Mouse (Mus musculus): ENCODE data around the gene 6820408C15Rik. TPM values are rescaled to one million over a fixed set of nuclear protein-coding genes. Genes with fewer than 3 reads are reported as not detected.

6820408C15Rik gene
- total RNA-seq, 2 experiments from 2014 or later: 0.42 to 0.79 TPM

- DNase-seq: peak; percentile 62
These were observed 55.6 kb downstream of the 6820408C15Rik start for GRCm38 (mm10) chr2:152470973-152471372.

- DNase-seq: no peak
These were observed 57.0 kb downstream of the 6820408C15Rik start for GRCm38 (mm10) chr2:152472434-152472833.

- no peak for DNase-seq
These were observed 61.4 kb downstream of the 6820408C15Rik start, which contains the start of gene Defb20 for GRCm38 (mm10) chr2:152476763-152477162. Defb20 (plus strand) TSS chr2:152477063.

GRCm38 (mm10) chr2:152480881-152481280 is 65.5 kb downstream of the 6820408C15Rik start:
- DNase-seq: no peak

GRCm38 (mm10) chr2:152481726-152482125 is 66.3 kb downstream of the 6820408C15Rik start:
- DNase-seq: no peak

GRCm38 (mm10) chr2:152487024-152487423 is 71.6 kb downstream of the 6820408C15Rik start:
- no peak for DNase-seq

- DNase-seq: no peak
These were observed 74.7 kb downstream of the 6820408C15Rik start, which contains the start of gene Defb22 for GRCm38 (mm10) chr2:152490038-152490437. Defb22 (minus strand) TSS chr2:152490138.

- DNase-seq: no peak
These were observed 77.8 kb downstream of the 6820408C15Rik start for GRCm38 (mm10) chr2:152493151-152493550.

Other genes with a start within 250 kb of the 6820408C15Rik start
- gene Csnk2a1, start 188.7 kb upstream of the 6820408C15Rik start, total RNA-seq (2021): 100 to 1,000 TPM in 1 of 2 experiments, 10 to 100 TPM in 1; 96.6 to 109 TPM
- 100 to 1,000 TPM; 134 to 144 TPM for gene Tbc1d20, start 121.8 kb upstream of the 6820408C15Rik start, total RNA-seq (2021)
- gene Rbck1, start 82.9 kb upstream of the 6820408C15Rik start, total RNA-seq (2021): 100 to 1,000 TPM in 1 of 2 experiments, 10 to 100 TPM in 1; 92.9 to 124 TPM
- 1 to 10 TPM; 4.6 to 6.8 TPM for gene Trib3, start 71.6 kb upstream of the 6820408C15Rik start, total RNA-seq (2021)
- gene Nrsn2, start 38.9 kb upstream of the 6820408C15Rik start, total RNA-seq (2021): 1 to 10 TPM; 1.8 to 2.8 TPM
- 10 to 100 TPM; 15.7 to 22.7 TPM for gene Sox12, start 17.5 kb upstream of the 6820408C15Rik start, total RNA-seq (2021)
- gene Zcchc3, start 560 bp upstream of the 6820408C15Rik start, total RNA-seq (2021): 10 to 100 TPM in 1 of 2 experiments, 1 to 10 TPM in 1; 9.4 to 11.1 TPM
- gene Defb23, start 49.0 kb downstream of the 6820408C15Rik start, total RNA-seq (2021): not detected
- not detected for gene Defb20, start 61.5 kb downstream of the 6820408C15Rik start, total RNA-seq (2021)
- not detected for gene Defb22, start 74.6 kb downstream of the 6820408C15Rik start, total RNA-seq (2021)
- not detected for gene Defb26, start 96.1 kb downstream of the 6820408C15Rik start, total RNA-seq (2021)
- not detected for gene Defb28, start 102.7 kb downstream of the 6820408C15Rik start, total RNA-seq (2021)
- not detected for gene Defb29, start 124.5 kb downstream of the 6820408C15Rik start, total RNA-seq (2021)
- gene Gm17416, start 153.8 kb downstream of the 6820408C15Rik start, total RNA-seq (2021): not detected
- not detected for gene Defb21, start 157.2 kb downstream of the 6820408C15Rik start, total RNA-seq (2021)
- gene Defb19, start 164.7 kb downstream of the 6820408C15Rik start, total RNA-seq (2021): 1 to 10 TPM; 1.5 to 2.2 TPM
- not detected for gene Defb45, start 183.8 kb downstream of the 6820408C15Rik start, total RNA-seq (2021)
- gene Defb36, start 188.7 kb downstream of the 6820408C15Rik start, total RNA-seq (2021): under 1 TPM in 1 of 2 experiments, not detected in 1; 0.73 TPM
- not detected for gene Defb25, start 207.5 kb downstream of the 6820408C15Rik start, total RNA-seq (2021)
- 10 to 100 TPM in 1 of 2 experiments, 1 to 10 TPM in 1; 7.2 to 10.1 TPM for gene Rem1, start 211.4 kb downstream of the 6820408C15Rik start, total RNA-seq (2021)

Measured in adrenal gland, postnatal 10 days (tissue).